Mouse (Mus musculus) ES-E14 (cell line): ENCODE measurements at regions not wholly inside any gene's neighbourhood (a gene's known extent, or its start where the extent isn't known, plus 50 kb on each side); places are given as distances from the start of the nearest gene placed in this dataset.
A peak's percentile ranks its signal among the peaks of the same experiment; 100 is the strongest.

ENCODE experiments used
- CHD2 ChIP-seq: IDR thresholded peaks from 2 replicates; pipeline ENCODE4 v1.6.1; 2014; ENCODE audit warnings: mild to moderate bottlenecking, low read depth, low read length, inconsistent platforms
- ZNF384 ChIP-seq: IDR thresholded peaks from 2 replicates; pipeline ENCODE4 v1.6.1; 2012; ENCODE audit warnings: low read depth, low read length, inconsistent platforms

DNA sequence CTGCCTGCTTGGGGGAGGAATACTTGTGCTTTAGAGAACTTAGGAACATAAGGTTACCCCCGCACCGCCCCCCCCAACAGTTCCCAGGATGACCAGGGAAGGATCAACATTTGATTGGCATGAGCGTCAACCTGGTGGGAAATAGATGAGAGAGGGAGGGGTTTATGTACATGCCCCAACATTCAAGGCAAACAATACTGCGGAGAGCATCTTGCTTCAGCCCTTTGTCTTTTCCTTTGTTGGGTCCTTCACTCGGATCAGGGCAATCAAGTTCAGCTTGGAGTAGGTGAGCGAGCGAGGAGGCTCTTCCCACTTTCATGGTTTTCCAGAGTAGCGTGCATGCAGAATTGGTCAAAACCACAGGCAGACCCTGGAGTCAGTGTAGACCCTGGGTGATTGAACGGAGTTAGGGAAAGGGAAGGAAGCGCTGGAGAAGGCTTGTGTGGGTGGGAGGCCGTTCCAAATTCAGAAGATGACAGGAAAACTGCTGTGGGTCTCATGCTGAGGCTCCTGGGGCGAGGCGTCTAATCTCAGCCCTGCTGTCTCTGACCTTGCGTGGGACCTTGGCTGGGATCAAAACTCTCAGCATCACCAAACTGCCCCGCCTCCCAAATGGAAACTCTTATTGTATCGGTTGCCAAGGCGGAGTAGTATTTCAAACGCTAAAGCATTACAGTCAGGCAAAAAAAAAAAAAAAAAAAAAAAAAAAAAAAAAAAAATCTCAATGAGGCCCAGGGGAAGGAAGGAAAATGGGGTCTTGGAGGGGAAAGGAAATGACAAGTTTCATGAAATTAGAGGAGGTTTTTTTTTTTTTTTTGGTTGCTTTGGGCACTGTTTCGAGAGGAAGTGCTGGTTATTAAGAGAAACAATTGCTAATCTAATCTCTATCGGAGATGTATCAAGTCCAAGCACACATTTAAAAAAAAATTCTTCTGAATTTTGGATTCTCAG is 99.3 kb upstream of the Ado start:
- TF ChIP-seq CHD2: no peak
- peak; percentile 92 for TF ChIP-seq ZNF384
